Mouse (Mus musculus): ENCODE measurements around the gene 2700081O15Rik. TPM values are rescaled to one million over a fixed set of nuclear protein-coding genes. Genes with fewer than 3 reads are reported as not detected.

Gene 2700081O15Rik
- polyA plus RNA-seq, 1 experiment: 9.4 TPM

DNA sequence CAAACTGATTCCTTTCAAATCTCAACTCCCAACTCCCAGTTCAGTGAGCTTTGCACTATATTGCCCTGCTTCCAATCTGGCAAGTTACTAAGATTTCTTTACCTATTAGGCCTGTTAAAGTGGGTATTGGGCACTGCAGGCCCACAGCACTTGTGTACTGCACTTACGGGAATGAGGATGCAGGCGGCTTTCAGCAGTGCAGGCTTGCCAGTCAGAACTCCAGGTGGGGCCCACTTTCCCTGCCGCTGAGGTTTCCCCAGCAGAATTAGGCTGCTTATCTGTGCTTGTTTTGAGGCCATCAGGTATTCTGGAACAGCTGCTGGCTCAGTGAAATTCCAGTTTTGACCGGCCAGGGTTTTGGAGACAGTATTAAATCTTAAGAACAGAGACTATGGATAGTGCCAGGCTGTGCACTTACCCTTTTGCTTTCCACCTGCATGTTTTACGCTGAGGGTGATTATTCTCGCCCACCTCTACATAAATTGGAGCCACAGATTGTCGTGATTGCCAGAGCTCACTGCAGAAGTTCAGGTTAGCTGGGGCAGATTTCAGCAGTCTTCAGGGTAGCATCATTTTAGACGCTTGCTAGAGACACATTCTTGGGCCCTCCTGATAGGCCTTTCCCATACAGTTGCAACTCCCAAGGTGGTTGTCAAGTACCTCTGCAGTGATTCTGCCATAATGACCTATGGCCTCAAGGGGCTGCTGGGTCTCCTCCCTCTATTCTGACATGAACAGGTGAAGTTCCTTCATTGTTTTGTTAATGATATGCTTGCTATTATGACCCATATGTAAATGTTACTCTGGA, 7.4 kb downstream of the 2700081O15Rik start:
- H3K4me3 ChIP-seq (ENCODE audit: insufficient read depth, low read depth, low read length): no peak overlapping the region
- TF ChIP-seq POLR2A (IDR thresholded peaks at IDR 0.05; ENCODE audit: low read depth, low read length): no peak
- no peak for TF ChIP-seq CTCF (conservative IDR thresholded peaks at IDR 0.05; ENCODE audit: insufficient read depth, insufficient read length, low read depth, low read length)
- WGBS: 75% methylated on average over 8 of the region's 8 CpGs
- H3K27ac ChIP-seq (ENCODE audit: insufficient read depth, low read depth, low read length): no peak overlapping the region
- no peaks in the 10 kb centered on the region for H3K27me3 ChIP-seq (replicated peaks; ENCODE audit: control insufficient read depth, insufficient read depth, low read length)
- peaks cover 8% of the 10 kb centered on the region for H3K4me1 ChIP-seq (ENCODE audit: control insufficient read depth, insufficient read depth, low read length)
- H3K36me3 ChIP-seq (ENCODE audit: control insufficient read depth, insufficient read depth, low read length): no peaks in the 10 kb centered on the region; the same call in 1 of the 2 replicates
- peak; percentile 14 for DNase-seq

DNA sequence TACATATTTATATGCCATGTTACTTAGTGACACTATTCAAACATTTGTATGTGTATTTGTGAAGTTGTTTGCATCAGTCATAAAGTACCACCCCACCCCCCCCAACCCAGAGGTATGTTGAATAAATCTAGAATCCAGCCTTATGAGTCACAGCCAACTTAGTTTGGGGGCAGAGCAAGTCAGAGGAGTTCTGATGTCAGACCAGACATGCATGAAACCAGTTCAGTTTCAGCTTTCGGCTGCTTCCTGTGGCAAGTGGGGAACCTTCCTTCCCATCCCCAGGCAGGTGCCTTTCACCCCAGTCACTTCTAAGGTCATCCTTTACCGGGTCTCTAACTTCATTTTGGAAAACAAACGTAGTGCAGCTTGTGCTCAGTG, 8.0 kb downstream of the 2700081O15Rik start:
- Histone ChIP-seq H3K36me3 (ENCODE audit: control insufficient read depth, insufficient read depth, low read length) (peaks cover 2% of the 10 kb centered on the region), H3K27me3 (replicated peaks; ENCODE audit: control insufficient read depth, insufficient read depth, low read length) (no peaks in the 10 kb centered on the region), H3K27ac (ENCODE audit: insufficient read depth, low read depth, low read length) (no peak overlapping the region), H3K4me1 (ENCODE audit: control insufficient read depth, insufficient read depth, low read length) (peaks cover 8% of the 10 kb centered on the region), H3K4me3 (ENCODE audit: insufficient read depth, low read depth, low read length) (no peak overlapping the region)
- WGBS: 45% methylated on average over 3 of the region's 3 CpGs
- TF ChIP-seq CTCF (conservative IDR thresholded peaks at IDR 0.05; ENCODE audit: insufficient read depth, insufficient read length, low read depth, low read length) (no peak), POLR2A (IDR thresholded peaks at IDR 0.05; ENCODE audit: low read depth, low read length) (no peak)
- no peak for DNase-seq

DNA sequence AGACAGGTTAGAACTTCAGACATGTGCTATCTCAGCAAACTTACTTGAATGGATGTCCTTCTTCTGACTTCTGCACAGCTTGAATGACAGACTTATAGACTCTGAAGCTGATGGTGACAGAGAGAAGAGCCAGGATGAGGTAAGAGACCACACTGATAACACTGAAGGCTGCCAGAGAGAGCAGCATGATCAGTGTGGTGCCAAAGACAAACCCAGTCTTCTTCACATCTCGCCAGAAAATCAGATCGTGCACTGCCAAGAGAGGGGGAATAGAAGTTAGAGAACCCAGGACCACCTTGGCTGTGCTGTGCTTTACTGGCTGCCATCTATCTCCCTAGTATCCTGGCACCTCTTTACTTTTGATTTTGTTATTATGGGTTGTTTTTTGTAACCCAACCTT, 17.5 kb downstream of the 2700081O15Rik start:
- DNase-seq: no peak
- H3K36me3 ChIP-seq (ENCODE audit: control insufficient read depth, insufficient read depth, low read length): peaks cover 17% of the 10 kb centered on the region
- H3K27me3 ChIP-seq (replicated peaks; ENCODE audit: control insufficient read depth, insufficient read depth, low read length): no peaks in the 10 kb centered on the region
- H3K4me1 ChIP-seq (ENCODE audit: control insufficient read depth, insufficient read depth, low read length): no peaks in the 10 kb centered on the region; the same call in 1 of the 2 replicates
- WGBS: 87% methylated on average over 2 of the region's 2 CpGs
- TF ChIP-seq POLR2A (IDR thresholded peaks at IDR 0.05; ENCODE audit: low read depth, low read length) (no peak), CTCF (conservative IDR thresholded peaks at IDR 0.05; ENCODE audit: insufficient read depth, insufficient read length, low read depth, low read length) (no peak)
- H3K27ac ChIP-seq (ENCODE audit: insufficient read depth, low read depth, low read length): no peak overlapping the region
- H3K4me3 ChIP-seq (ENCODE audit: insufficient read depth, low read depth, low read length): no peak overlapping the region

DNA sequence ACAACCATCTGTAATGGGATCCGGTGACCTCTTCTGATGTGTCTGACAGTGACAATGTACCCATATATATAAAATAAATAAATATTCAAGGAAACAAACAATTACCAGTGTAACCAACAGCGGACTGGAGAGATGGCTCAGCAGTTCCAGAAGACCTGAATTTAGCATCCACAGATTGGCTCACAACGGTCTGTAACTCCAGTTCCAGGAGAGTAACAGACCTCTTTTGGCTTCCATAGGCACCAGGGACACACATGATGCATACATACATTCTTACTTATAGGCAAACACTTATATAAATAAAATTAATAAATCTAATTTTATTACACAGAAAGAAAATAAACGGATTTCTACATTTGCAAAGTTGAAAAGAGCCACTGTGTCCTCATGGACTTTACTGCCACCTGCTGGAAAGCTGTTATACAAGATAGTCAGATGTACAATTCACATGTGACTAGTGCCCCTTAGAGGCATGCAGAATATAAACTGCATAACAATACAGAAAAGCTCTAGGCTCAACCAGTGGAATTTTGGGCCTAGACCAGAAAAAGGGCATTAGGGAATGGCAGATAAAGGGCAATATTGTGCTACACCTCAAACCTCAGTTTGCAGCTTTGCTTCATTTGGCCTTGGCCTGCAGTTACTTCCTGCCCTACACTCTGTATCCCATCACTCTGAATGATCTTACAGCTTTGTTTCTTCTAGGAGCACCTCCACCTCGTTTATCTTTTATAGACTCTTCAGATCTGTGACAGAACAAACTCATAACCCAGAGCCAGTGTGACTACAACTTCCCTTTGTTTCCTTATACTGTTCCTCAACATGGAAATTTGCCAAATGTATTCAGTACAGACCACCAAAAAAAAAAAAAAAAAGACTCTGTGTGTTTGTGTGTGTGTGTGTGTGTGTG, 18.9 kb downstream of the 2700081O15Rik start:
- no peak overlapping the region for H3K27ac ChIP-seq (ENCODE audit: insufficient read depth, low read depth, low read length)

DNA sequence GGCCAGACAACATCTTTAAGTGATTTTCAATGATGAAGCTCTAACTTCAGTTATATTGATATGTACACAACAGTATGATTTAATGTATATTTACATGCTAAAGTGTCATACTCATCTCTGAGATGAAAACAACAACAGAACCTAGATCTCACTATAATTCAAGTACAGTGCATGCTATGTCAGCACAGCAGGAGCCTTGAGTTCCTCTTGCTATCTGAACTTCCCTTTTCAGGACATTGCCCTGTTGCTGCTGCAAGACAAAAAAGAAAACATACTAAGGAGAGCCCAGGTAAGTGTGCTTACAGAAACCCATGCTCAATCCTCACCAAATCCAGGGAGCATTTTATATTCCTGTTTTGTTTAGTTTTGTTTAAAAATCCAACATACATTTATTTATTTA, 20.9 kb downstream of the 2700081O15Rik start:
- Histone ChIP-seq H3K4me3 (ENCODE audit: insufficient read depth, low read depth, low read length) (no peak overlapping the region), H3K27me3 (replicated peaks; ENCODE audit: control insufficient read depth, insufficient read depth, low read length) (no peaks in the 10 kb centered on the region), H3K27ac (ENCODE audit: insufficient read depth, low read depth, low read length) (no peak overlapping the region), H3K36me3 (ENCODE audit: control insufficient read depth, insufficient read depth, low read length) (no peaks in the 10 kb centered on the region; the same call in none of the 2 replicates), H3K4me1 (ENCODE audit: control insufficient read depth, insufficient read depth, low read length) (no peaks in the 10 kb centered on the region; the same call in 1 of the 2 replicates)
- DNase-seq: no peak
- no peak for TF ChIP-seq CTCF (conservative IDR thresholded peaks at IDR 0.05; ENCODE audit: insufficient read depth, insufficient read length, low read depth, low read length)
- TF ChIP-seq POLR2A (IDR thresholded peaks at IDR 0.05; ENCODE audit: low read depth, low read length): no peak

More for the DNA sequence above, 18.9 kb downstream of the 2700081O15Rik start:
- DNase-seq: peak; percentile 83
- 56% methylated on average over 5 of the region's 5 CpGs for WGBS
- no peaks in the 10 kb centered on the region for H3K27me3 ChIP-seq (replicated peaks; ENCODE audit: control insufficient read depth, insufficient read depth, low read length)
- no peak for TF ChIP-seq POLR2A (IDR thresholded peaks at IDR 0.05; ENCODE audit: low read depth, low read length)
- peak; percentile 27; the same call in 1 of the 2 replicates for TF ChIP-seq CTCF (conservative IDR thresholded peaks at IDR 0.05; ENCODE audit: insufficient read depth, insufficient read length, low read depth, low read length)
- no peak overlapping the region for H3K4me3 ChIP-seq (ENCODE audit: insufficient read depth, low read depth, low read length)
- H3K36me3 ChIP-seq (ENCODE audit: control insufficient read depth, insufficient read depth, low read length): peaks cover 9% of the 10 kb centered on the region
- no peaks in the 10 kb centered on the region; the same call in 1 of the 2 replicates for H3K4me1 ChIP-seq (ENCODE audit: control insufficient read depth, insufficient read depth, low read length)

DNA sequence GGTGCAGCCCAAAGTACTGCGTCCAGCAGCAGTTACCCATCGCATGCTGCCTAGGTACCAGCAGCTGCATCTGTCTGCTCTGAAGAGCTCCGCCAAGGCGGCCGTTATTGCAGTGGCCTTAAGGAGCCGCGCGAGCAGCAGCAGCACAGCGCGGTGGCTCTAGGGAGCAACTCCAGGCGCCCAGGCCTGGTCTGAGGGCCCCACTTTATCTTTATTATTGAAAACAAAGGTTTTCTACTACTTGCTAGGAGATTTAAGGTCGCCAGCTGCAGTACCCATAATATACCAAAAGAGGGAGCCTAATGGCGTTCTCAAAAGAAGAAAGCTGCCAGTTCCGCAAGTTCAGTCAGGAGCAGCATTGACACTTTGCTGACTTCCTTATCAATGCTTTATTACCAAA, 24.1 kb downstream of the 2700081O15Rik start:
- peak; percentile 69 for DNase-seq
- peaks cover under 1% of the 10 kb centered on the region; the same call in 1 of the 2 replicates for H3K4me1 ChIP-seq (ENCODE audit: control insufficient read depth, insufficient read depth, low read length)
- WGBS: 51% methylated on average over 14 of the region's 14 CpGs
- H3K27me3 ChIP-seq (replicated peaks; ENCODE audit: control insufficient read depth, insufficient read depth, low read length): no peaks in the 10 kb centered on the region
- TF ChIP-seq CTCF (conservative IDR thresholded peaks at IDR 0.05; ENCODE audit: insufficient read depth, insufficient read length, low read depth, low read length) (peak; percentile 48), POLR2A (IDR thresholded peaks at IDR 0.05; ENCODE audit: low read depth, low read length) (no peak)
- no peak overlapping the region for H3K27ac ChIP-seq (ENCODE audit: insufficient read depth, low read depth, low read length)
- H3K4me3 ChIP-seq (ENCODE audit: insufficient read depth, low read depth, low read length): no peak overlapping the region
- H3K36me3 ChIP-seq (ENCODE audit: control insufficient read depth, insufficient read depth, low read length): no peaks in the 10 kb centered on the region

Measured in kidney, adult 2 months (tissue).